Mouse (Mus musculus): ENCODE measurements around the gene Lrba. TPM values are rescaled to one million over a fixed set of nuclear protein-coding genes. Genes with fewer than 3 reads are reported as not detected.
A peak's percentile ranks its signal among the peaks of the same experiment; 100 is the strongest.

Gene Lrba
- 100 to 1,000 TPM in 4 of 26 experiments, 10 to 100 TPM in 22; 45.1 to 135 (median 81.6) TPM for total RNA-seq (2018; cell fraction: chromatin; rRNA removed)
- 10 to 100 TPM in 2 of 26 experiments, 1 to 10 TPM in 24; 5.8 to 10.3 (median 8.1) TPM for total RNA-seq (2018; cell fraction: cytosol; rRNA removed)
- 10 to 100 TPM; 17.1 to 60.5 (median 31.7) TPM for total RNA-seq (2018; cell fraction: nucleus; rRNA removed)
- 4.0 to 7.1 TPM (median 6.7 TPM) in 3 replicates for polyA plus RNA-seq (2018)

DNA sequence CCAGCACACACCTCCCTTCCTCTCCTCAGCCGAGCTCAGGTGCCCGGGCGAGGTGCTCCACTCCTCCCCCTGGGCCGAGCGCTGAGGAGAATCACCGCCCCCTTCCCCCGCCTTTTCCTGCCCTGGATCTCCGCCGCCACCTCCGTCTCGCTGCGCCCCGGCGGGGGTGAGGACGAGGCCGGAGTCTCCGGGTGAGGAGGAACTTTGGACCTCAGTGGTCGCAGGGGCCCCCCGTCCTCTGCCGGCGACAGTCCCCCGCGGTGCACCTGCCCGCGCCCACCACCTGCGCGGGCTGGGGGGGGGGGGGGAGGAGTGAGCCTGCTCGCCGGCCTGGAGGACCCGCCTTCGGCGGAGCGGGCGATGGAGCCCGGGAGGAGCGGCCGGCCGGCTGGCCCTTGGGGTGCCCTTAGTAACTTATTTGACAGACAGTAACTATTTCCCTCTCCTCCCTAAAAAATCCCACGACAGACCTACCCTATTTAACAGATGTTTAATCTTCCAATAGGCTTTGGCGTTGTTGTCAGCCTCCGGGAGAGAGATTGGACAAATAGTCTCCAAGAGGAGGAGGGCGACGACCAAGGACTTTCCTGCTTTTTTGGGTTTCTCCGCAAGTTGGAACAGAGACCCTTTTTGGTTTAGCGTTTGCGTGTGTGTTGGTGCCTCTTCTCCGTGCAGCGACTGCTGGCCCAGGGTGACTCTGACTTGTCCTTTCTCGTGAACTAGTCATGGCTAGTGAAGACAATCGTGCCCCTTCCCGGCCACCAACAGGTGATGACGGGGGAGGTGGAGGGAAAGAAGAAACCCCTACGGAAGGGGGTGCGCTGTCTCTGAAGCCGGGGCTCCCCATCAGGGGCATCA is at the start of gene Lrba:
Lrba (plus strand) TSS at position 117 of the 858 bp plus-strand sequence.
- H3K4me3 ChIP-seq (ENCODE audit: inconsistent target), result peak within 1 kb of the TSS; percentile 45
- H3K79me2 ChIP-seq (ENCODE audit: inconsistent target), result no peaks in the 10 kb centered on the region
- H3K36me3 ChIP-seq (ENCODE audit: inconsistent target), result no peaks in the 10 kb centered on the region
- H3K27ac ChIP-seq, result no peak within 1 kb of the TSS
- WGBS (ENCODE audit: missing documents), result 2% methylated on average over 40 of the region's 55 CpGs

DNA sequence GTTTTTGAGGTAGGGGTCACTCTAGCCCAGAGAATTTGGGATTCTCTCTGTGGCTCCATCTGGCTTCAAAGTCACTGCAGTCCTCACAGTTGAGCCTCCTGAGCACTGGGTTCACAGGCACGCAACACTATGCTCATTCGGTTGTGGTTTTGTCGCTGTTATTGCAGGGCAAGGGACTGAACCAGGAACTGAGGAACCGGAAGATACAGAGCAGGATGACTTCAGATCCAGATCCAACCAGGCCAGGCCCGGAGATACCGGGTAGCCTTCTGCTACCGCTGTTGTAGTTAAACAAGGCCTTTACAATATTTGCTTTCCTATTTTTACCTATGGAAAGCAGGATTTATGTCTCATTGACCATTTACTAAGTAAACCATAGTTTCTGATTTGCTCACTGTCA is 44.8 kb upstream of the Lrba start:
- no peak overlapping the region for H3K27ac ChIP-seq
- H3K79me2 ChIP-seq (ENCODE audit: inconsistent target), result no peaks in the 10 kb centered on the region
- WGBS (ENCODE audit: missing documents), result 77% methylated on average over 7 of the region's 7 CpGs
- no peak overlapping the region for H3K4me3 ChIP-seq (ENCODE audit: inconsistent target)
- no peaks in the 10 kb centered on the region for H3K36me3 ChIP-seq (ENCODE audit: inconsistent target)

DNA sequence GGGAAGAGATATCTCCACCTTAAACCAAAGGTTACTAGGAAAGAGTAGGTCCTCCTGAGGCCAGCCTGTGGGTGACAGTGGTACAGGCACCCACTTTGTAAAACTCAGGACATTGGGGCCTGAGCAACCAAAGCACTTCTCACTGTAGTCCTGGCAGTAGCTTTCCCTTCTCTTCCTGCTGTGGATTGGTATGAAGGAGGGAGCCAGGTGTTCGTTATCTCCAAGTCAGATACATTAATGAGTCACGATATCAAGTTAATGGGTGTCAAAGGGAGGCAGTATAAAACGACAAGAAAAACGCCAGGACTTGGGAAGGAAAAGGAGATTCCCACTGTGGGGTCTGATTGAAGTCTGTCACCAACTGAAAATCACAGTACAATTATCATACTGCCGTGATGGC is 43.4 kb upstream of the Lrba start:
- WGBS (ENCODE audit: missing documents), result 90% methylated on average over 5 of the region's 5 CpGs
- Histone ChIP-seq H3K79me2 (ENCODE audit: inconsistent target) (no peaks in the 10 kb centered on the region), H3K36me3 (ENCODE audit: inconsistent target) (no peaks in the 10 kb centered on the region), H3K27ac (no peak overlapping the region), H3K4me3 (ENCODE audit: inconsistent target) (no peak overlapping the region)

DNA sequence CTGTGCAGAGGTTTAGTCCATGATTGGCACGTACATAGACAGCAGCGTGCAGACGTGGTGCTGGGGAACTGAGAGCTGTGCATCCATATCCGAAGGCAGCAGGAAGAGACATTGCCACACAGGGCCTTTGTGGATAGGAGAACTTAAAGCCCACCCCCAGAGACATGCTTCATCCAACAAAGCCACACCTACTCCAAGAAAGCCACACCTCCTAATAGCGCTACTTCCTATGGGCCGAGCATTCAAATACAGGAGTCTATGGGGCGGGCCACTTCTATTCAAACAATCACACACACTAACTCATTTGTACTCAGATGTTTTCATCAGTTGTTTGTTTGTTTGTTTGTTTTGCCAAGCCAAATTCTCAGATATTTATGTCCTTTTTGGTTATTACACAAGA is 39.9 kb upstream of the Lrba start:
- H3K27ac ChIP-seq, result no peak overlapping the region
- 87% methylated on average over 7 of the region's 7 CpGs for WGBS (ENCODE audit: missing documents)
- H3K36me3 ChIP-seq (ENCODE audit: inconsistent target), result no peaks in the 10 kb centered on the region
- no peak overlapping the region for H3K4me3 ChIP-seq (ENCODE audit: inconsistent target)
- H3K79me2 ChIP-seq (ENCODE audit: inconsistent target), result no peaks in the 10 kb centered on the region

DNA sequence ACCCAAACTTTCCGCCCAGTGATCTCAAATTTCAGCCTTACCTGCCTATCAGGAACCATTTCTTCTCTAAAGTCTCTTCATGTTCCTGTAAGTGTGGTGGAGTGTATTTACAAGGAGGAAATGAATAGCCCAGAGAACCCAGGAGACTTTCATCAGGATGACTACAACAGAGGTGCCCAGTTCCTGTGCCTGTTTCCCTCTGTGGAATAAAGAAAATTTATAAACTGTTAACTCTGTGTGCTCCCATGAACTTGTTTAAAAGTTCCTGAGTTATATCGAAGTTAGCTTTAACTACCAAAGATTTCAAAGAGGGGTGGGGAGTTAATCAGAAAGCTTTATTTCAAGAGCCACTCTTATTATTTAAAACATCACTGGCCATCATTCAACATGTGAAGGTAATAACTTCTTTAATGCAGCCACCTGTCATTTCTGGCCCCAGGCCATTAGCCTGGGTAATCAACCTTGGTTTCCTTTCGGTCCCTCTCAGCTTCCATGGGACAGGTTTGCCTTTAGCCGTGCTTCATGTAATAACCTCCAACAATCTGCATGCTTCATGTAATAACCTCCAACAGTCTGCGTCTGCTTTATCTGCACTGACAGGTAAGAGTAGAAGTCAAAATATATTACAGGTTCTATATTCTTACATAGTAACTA is 36.6 kb upstream of the Lrba start:
- H3K36me3 ChIP-seq (ENCODE audit: inconsistent target), result no peaks in the 10 kb centered on the region
- WGBS (ENCODE audit: missing documents), result 73% methylated on average over 5 of the region's 5 CpGs
- H3K79me2 ChIP-seq (ENCODE audit: inconsistent target), result no peaks in the 10 kb centered on the region
- H3K27ac ChIP-seq, result no peak overlapping the region
- H3K4me3 ChIP-seq (ENCODE audit: inconsistent target), result no peak overlapping the region

DNA sequence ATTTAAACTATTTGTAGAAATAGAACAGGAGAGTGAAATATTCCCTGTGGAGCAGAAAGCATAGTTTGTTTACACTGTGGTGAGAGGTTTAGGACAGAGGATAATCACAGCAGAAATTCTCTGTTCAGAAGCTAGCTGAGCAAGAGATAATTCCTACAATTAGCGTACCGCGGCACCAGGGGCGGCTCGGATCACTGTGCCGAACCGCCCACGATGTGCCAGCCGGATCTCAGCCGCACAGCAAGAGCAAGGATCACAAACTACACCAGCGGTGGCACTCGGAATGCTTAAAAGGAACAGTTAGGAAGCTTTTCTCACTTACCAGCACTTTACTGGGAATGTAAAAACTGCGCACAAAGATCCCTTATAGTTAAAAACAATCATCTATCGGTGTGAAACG is 28.5 kb upstream of the Lrba start:
- Histone ChIP-seq H3K4me3 (ENCODE audit: inconsistent target) (no peak overlapping the region), H3K79me2 (ENCODE audit: inconsistent target) (no peaks in the 10 kb centered on the region), H3K27ac (no peak overlapping the region), H3K36me3 (ENCODE audit: inconsistent target) (no peaks in the 10 kb centered on the region)
- 68% methylated on average over 15 of the region's 15 CpGs for WGBS (ENCODE audit: missing documents)

DNA sequence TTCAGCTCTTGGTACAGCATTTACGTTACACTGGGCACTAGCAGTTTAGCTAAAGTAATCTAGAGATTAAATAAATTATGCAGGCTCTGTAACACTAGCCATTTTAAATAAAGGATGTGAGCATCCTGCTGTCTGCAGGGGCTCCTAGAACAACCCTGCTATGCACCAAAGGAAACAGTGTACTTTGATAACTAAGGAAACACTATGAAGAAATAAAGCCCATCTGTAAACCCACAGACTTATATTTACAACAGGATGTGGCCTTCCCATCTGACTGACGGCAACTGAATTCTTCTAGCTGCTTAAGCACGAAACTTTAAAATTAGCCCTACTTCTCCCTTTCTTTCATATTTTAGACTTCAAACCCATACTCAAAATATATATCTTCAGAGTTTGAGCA is 28.0 kb upstream of the Lrba start:
- WGBS (ENCODE audit: missing documents), result 44% methylated on average over 3 of the region's 3 CpGs

DNA sequence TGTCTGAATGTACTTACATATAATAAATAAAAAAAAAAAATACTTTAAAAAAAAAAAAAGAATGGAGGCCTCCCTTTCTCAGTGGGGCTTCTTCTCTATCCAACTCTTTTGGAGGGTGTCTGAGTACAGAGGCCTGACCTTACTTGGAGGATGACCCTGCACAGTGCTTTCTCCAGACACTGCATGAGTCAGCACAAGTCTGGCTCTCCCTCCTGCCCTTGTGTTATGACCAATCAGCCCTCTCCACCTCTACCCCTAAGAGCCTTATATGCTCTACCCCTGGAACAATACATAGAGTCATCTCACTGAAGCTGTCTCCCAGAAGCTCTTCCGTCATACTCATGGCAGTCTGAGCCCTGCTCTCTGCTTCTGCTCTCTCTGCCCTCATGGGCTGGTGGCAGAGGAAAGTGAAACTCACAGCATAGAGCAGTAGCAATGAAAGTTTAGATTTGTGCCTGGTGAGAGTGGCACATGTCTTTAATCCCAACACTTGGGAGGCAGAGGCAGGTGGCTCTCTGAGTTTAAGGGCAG is 22.8 kb upstream of the Lrba start:
- Histone ChIP-seq H3K27ac (no peak overlapping the region), H3K79me2 (ENCODE audit: inconsistent target) (no peaks in the 10 kb centered on the region), H3K4me3 (ENCODE audit: inconsistent target) (no peak overlapping the region), H3K36me3 (ENCODE audit: inconsistent target) (no peaks in the 10 kb centered on the region)
- 67% methylated on average over 1 of the region's 1 CpGs for WGBS (ENCODE audit: missing documents)

More for the DNA sequence above, 28.0 kb upstream of the Lrba start:
- no peaks in the 10 kb centered on the region for H3K36me3 ChIP-seq (ENCODE audit: inconsistent target)
- H3K79me2 ChIP-seq (ENCODE audit: inconsistent target), result no peaks in the 10 kb centered on the region
- no peak overlapping the region for H3K27ac ChIP-seq
- H3K4me3 ChIP-seq (ENCODE audit: inconsistent target), result no peak overlapping the region

DNA sequence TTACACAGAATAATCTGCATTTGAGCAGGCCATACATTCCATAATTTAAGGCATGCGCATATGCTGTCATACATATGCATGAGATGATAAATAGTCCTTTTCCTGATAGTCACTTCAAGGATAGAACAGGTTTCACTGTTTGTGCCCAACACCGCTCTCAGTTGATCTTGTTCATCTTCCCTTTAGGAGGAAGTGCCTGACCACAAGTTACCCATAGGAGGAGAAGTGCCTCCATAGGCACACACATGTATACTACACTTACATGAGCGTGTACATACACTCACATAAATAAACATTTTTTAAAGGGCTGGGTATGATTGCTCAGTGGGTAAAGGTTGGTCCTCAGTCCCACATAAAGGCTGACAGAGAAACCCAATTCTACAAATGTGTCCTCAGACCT is 22.0 kb upstream of the Lrba start:
- H3K27ac ChIP-seq, result no peak overlapping the region
- H3K4me3 ChIP-seq (ENCODE audit: inconsistent target), result no peak overlapping the region
- no peaks in the 10 kb centered on the region for H3K79me2 ChIP-seq (ENCODE audit: inconsistent target)
- WGBS (ENCODE audit: missing documents), result 41% methylated on average over 3 of the region's 3 CpGs
- H3K36me3 ChIP-seq (ENCODE audit: inconsistent target), result no peaks in the 10 kb centered on the region

DNA sequence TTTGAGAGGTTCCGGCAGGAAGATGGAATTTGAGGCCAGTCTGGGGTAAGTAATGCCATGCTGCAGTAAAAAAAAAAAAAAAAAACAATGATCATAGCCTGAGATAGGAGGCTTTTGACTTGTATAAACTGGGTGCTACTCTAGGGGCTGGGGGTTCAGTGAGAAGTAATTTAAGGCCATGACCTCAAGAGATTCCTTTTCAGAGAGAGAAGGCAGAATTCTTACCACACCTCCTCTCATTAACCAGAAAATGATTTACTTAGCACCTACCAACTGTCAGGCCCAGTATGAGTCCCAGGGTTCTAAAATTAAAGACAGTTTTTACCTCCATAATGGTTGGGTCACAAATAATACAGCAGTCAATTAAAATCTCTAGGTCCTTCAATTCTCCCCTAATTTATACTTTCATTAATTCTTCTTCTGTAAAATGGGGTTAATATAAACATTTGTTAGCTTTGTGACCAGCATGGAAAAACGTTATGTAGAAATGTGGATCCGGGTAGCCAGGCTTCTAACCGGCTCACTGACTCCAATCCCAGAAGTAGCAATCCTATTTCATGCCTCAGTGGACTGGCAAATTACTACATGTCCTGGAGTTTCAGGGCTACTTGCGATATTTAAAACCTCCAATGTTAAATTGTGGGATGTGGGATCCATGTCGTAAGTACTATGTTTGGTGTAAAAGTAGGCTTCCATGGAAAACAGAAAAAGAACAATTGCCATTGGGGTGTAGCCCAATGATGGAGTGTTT is 19.7 kb upstream of the Lrba start:
- H3K27ac ChIP-seq, result no peak overlapping the region
- WGBS (ENCODE audit: missing documents), result 94% methylated on average over 6 of the region's 6 CpGs
- H3K36me3 ChIP-seq (ENCODE audit: inconsistent target), result no peaks in the 10 kb centered on the region
- H3K4me3 ChIP-seq (ENCODE audit: inconsistent target), result no peak overlapping the region
- no peaks in the 10 kb centered on the region for H3K79me2 ChIP-seq (ENCODE audit: inconsistent target)

DNA sequence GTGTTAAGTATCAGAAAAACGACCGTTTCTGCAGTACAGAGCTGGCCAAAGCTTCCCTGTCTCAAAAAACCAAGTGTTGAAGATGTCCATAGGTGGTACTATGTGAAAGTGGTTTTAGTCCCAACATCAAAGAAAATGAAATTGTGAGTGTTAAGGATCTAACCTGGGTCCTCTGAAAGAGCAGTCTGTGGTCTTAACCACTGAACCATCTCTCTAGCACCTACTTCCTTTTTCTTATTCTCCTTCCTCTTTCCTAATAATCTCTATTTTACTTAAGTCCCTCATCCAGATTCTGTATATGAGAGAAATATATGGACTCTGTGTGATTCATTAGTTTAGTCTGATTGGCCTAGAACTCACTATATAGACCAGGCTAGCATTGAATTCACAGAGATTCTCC is 17.9 kb upstream of the Lrba start:
- no peaks in the 10 kb centered on the region for H3K36me3 ChIP-seq (ENCODE audit: inconsistent target)

DNA sequence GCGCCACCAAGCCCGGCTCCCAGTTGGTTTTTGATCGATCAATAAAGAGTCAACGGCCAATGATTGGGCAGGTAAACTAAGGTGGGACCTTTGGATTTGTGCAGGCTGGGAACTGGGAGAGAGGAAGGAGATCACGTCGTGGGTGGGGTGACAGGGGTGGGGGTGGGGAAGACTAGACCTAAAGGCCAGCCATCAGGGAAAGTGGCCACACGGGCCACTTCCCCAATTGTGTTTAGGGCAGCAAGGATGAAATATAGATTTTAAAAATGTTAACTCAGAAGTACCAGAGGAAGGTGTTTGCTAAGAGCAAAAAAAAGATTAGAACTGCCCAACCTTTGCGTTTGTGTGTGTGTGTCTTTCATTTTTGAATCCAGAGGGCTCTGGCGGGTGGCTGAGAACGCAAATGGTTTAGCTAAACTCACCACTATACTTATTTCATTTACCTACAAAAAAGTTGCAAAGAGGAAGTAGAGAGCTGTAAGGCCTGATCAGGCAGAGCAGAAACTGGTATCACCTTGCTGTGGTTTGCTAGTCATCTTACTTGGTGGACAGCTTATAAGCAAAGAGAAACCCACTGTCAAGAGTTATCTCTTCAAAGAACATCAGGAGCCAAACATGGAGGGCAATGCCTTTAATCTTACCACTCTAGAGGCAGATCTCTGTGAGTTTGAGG is 14.1 kb upstream of the Lrba start:
- H3K4me3 ChIP-seq (ENCODE audit: inconsistent target), result no peak overlapping the region

More for the DNA sequence above, 17.9 kb upstream of the Lrba start:
- Histone ChIP-seq H3K4me3 (ENCODE audit: inconsistent target) (no peak overlapping the region), H3K27ac (no peak overlapping the region), H3K79me2 (ENCODE audit: inconsistent target) (no peaks in the 10 kb centered on the region)
- WGBS (ENCODE audit: missing documents), result 25% methylated on average over 2 of the region's 2 CpGs

DNA sequence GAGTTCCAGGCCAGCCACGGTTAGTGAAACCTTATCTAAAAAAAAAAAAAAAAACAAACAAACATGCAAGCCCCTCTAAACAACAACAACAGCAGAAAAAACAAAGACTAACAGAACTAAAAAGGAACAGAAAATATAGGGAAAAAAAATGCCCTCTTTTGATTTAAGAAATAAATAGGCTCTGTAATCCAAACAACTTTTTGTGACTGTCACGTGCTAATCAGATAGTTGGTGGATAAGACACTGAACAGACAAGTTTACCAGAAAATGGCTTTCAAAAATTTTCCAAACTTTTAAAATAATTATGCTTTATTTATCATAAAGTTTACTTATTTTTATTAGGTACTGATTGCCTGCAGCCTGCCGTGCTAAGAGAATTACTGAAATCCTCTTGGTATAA is 13.5 kb upstream of the Lrba start:
- WGBS (ENCODE audit: missing documents), result 78% methylated on average over 3 of the region's 3 CpGs

More for the DNA sequence above, 14.1 kb upstream of the Lrba start:
- no peaks in the 10 kb centered on the region for H3K79me2 ChIP-seq (ENCODE audit: inconsistent target)
- no peak overlapping the region for H3K27ac ChIP-seq
- WGBS (ENCODE audit: missing documents), result 42% methylated on average over 9 of the region's 10 CpGs
- no peaks in the 10 kb centered on the region for H3K36me3 ChIP-seq (ENCODE audit: inconsistent target)

DNA sequence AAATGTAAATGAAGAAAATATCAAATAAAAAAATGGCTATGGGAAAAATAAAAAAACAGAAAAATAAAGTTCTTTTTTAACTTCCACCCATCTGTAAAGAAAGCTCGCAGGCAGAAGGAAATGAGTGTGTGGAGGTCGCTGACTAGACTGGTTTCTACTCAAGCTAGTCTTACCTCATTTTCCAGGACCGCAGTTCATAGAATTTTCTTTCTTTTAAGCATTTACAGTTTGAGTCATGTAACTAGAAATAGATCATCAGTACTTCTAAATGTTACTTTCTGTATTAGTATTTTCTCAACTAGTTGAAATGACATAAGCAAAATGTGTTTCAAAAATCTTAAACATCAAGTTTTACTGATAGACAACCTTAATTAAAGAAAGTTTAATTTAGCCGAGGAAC is 10.2 kb upstream of the Lrba start:
- Histone ChIP-seq H3K4me3 (ENCODE audit: inconsistent target) (no peak overlapping the region), H3K36me3 (ENCODE audit: inconsistent target) (no peaks in the 10 kb centered on the region), H3K27ac (no peak overlapping the region), H3K79me2 (ENCODE audit: inconsistent target) (no peaks in the 10 kb centered on the region)
- WGBS (ENCODE audit: missing documents), result 86% methylated on average over 4 of the region's 4 CpGs

More for the DNA sequence above, 13.5 kb upstream of the Lrba start:
- no peak overlapping the region for H3K27ac ChIP-seq
- no peaks in the 10 kb centered on the region for H3K36me3 ChIP-seq (ENCODE audit: inconsistent target)
- H3K79me2 ChIP-seq (ENCODE audit: inconsistent target), result no peaks in the 10 kb centered on the region
- no peak overlapping the region for H3K4me3 ChIP-seq (ENCODE audit: inconsistent target)

Data from macrophage (primary cell).